Mouse (Mus musculus) lung, embryonic 15.5 days (tissue): ENCODE measurements around the gene Car1. TPM values are rescaled to one million over a fixed set of nuclear protein-coding genes. Genes with fewer than 3 reads are reported as not detected.
"Not testable (repeated sequence)": the region's sequence is repeated elsewhere in the genome, so short reads cannot be mapped to it uniquely, and the experiment has no call there.

Experiments used
- ATAC-seq: fragments of 200-750 bp; cut with Nextera tagmentation; 2 replicates; pipeline ENCODE4 v1.8.0; 2017; ENCODE audit warnings: moderate number of reproducible peaks, borderline replicate concordance; ENCODE audit not compliant: low FRiP score, low TSS enrichment; ENCODE audit errors: extremely low read depth
- H3K27ac ChIP-seq: fragments of 300-500 bp; sonication (generic); 2 replicates; pipeline ENCODE4 v1.5.1; 2015; ENCODE audit warnings: moderate library complexity, mild to moderate bottlenecking, inconsistent platforms
- H3K27me3 ChIP-seq: fragments of 300-500 bp; sonication (generic); 2 replicates; pipeline ENCODE4 v1.6.1; 2015; ENCODE audit warnings: inconsistent platforms
- H3K36me3 ChIP-seq: fragments of 300-500 bp; sonication (generic); 2 replicates; pipeline ENCODE4 v1.6.1; 2015; ENCODE audit warnings: inconsistent platforms
- H3K4me1 ChIP-seq: fragments of 300-500 bp; sonication (generic); 2 replicates; pipeline ENCODE4 v1.6.1; 2015; ENCODE audit warnings: inconsistent platforms
- H3K4me2 ChIP-seq: fragments of 300-500 bp; sonication (generic); 2 replicates; pipeline ENCODE4 v1.6.1; 2015; ENCODE audit warnings: inconsistent platforms, mild to moderate bottlenecking, moderate library complexity
- H3K4me3 ChIP-seq: fragments of 300-500 bp; sonication (generic); 2 replicates; pipeline ENCODE4 v1.5.1; 2015; ENCODE audit warnings: mild to moderate bottlenecking, inconsistent platforms
- H3K9ac ChIP-seq: fragments of 300-500 bp; sonication (generic); 2 replicates; pipeline ENCODE4 v1.6.1; 2015; ENCODE audit warnings: inconsistent platforms
- H3K9me3 ChIP-seq: fragments of 300-500 bp; sonication (generic); 2 replicates; pipeline ENCODE4 v1.6.1; 2016; ENCODE audit warnings: inconsistent platforms
- WGBS: fragments of 180-500 bp; shearing (Covaris S2); methylation state at CpG from one replicate; pipeline ENCODE4 v1.1.7; 2015; 5-methylcytosine and 5-hydroxymethylcytosine counted together
- polyA plus RNA-seq: library from polyadenylated mRNA; unstranded; fragments of >200 nt; fragmentation: Nextera tagmentation; extraction: Ambion mirVana; gene quantifications from 2 replicates; pipeline ENCODE4 v1.2.1, GENCODE M21; 2015

Car1 gene
- 0.21 TPM in 1 of 2 replicates, not detected in the other for polyA plus RNA-seq

GRCm38 (mm10) chr3:14808211-14808610 lies at the start of gene Car1:
Gene Car1, minus strand, starts transcription at chr3:14808368.
- no peak within 1 kb of the TSS for H3K4me3 ChIP-seq
- H3K9me3 ChIP-seq, result no peaks in the 10 kb centered on the region
- no peaks in the 10 kb centered on the region for H3K36me3 ChIP-seq
- no peak within 1 kb of the TSS for H3K4me2 ChIP-seq
- no peak within 1 kb of the TSS for H3K27ac ChIP-seq
- H3K4me1 ChIP-seq, result no peaks in the 10 kb centered on the region
- no peak within 1 kb of the TSS for H3K9ac ChIP-seq
- no peaks in the 10 kb centered on the region for H3K27me3 ChIP-seq
- no peak for ATAC-seq
- 90% methylated on average over 1 of the region's 1 CpGs for WGBS

GRCm38 (mm10) chr3:14857874-14858273 lies 49.7 kb upstream of the Car1 start:
- H3K4me1 ChIP-seq, result peaks cover 4% of the 10 kb centered on the region; the same call in 1 of the 2 replicates
- no peak overlapping the region for H3K4me2 ChIP-seq
- ATAC-seq, result no peak
- no peak overlapping the region for H3K9ac ChIP-seq
- H3K9me3 ChIP-seq, result no peaks in the 10 kb centered on the region
- H3K27ac ChIP-seq, result no peak overlapping the region
- no peak overlapping the region for H3K4me3 ChIP-seq
- no peaks in the 10 kb centered on the region for H3K36me3 ChIP-seq
- no peaks in the 10 kb centered on the region for H3K27me3 ChIP-seq
- WGBS, result 70% methylated on average over 3 of the region's 3 CpGs

GRCm38 (mm10) chr3:14854446-14854845 lies 46.3 kb upstream of the Car1 start:
- H3K4me1 ChIP-seq, result no peaks in the 10 kb centered on the region
- WGBS, result 17% methylated on average over 1 of the region's 1 CpGs
- ATAC-seq, result no peak
- no peaks in the 10 kb centered on the region for H3K27me3 ChIP-seq
- H3K4me3 ChIP-seq, result no peak overlapping the region
- H3K4me2 ChIP-seq, result no peak overlapping the region
- H3K36me3 ChIP-seq, result no peaks in the 10 kb centered on the region
- no peak overlapping the region for H3K27ac ChIP-seq
- H3K9me3 ChIP-seq, result no peaks in the 10 kb centered on the region
- H3K9ac ChIP-seq, result no peak overlapping the region

GRCm38 (mm10) chr3:14853966-14854365 lies 45.8 kb upstream of the Car1 start:
- WGBS, result 37% methylated on average over 5 of the region's 5 CpGs
- ATAC-seq, result no peak
- no peak overlapping the region for H3K9ac ChIP-seq
- no peak overlapping the region for H3K4me3 ChIP-seq
- no peak overlapping the region for H3K27ac ChIP-seq
- H3K4me1 ChIP-seq, result no peaks in the 10 kb centered on the region
- H3K9me3 ChIP-seq, result no peaks in the 10 kb centered on the region
- no peak overlapping the region for H3K4me2 ChIP-seq
- no peaks in the 10 kb centered on the region for H3K36me3 ChIP-seq
- no peaks in the 10 kb centered on the region for H3K27me3 ChIP-seq

- Histone ChIP-seq H3K27ac (no peak overlapping the region), H3K36me3 (no peaks in the 10 kb centered on the region), H3K4me3 (no peak overlapping the region), H3K9ac (no peak overlapping the region), H3K4me1 (no peaks in the 10 kb centered on the region), H3K4me2 (no peak overlapping the region), H3K27me3 (no peaks in the 10 kb centered on the region), H3K9me3 (no peaks in the 10 kb centered on the region)
- 82% methylated on average over 2 of the region's 2 CpGs for WGBS
- ATAC-seq, result no peak
Observed at GRCm38 (mm10) chr3:14848587-14849254, 40.6 kb upstream of the Car1 start.

- WGBS, result 82% methylated on average over 3 of the region's 3 CpGs
- Histone ChIP-seq H3K27me3 (no peaks in the 10 kb centered on the region), H3K9ac (no peak overlapping the region), H3K4me1 (no peaks in the 10 kb centered on the region), H3K36me3 (no peaks in the 10 kb centered on the region), H3K9me3 (no peaks in the 10 kb centered on the region), H3K4me3 (no peak overlapping the region), H3K27ac (no peak overlapping the region), H3K4me2 (no peak overlapping the region)
- ATAC-seq, result no peak
Observed at GRCm38 (mm10) chr3:14839466-14840118, 31.4 kb upstream of the Car1 start.

GRCm38 (mm10) chr3:14838936-14839335 lies 30.8 kb upstream of the Car1 start:
- no peaks in the 10 kb centered on the region for H3K9me3 ChIP-seq
- whole genome bisulfite sequencing, result 91% methylated on average over 1 of the region's 1 CpGs
- H3K36me3 ChIP-seq, result no peaks in the 10 kb centered on the region
- no peaks in the 10 kb centered on the region for H3K4me1 ChIP-seq
- no peak overlapping the region for H3K27ac ChIP-seq
- H3K4me2 ChIP-seq, result no peak overlapping the region
- H3K9ac ChIP-seq, result no peak overlapping the region
- H3K27me3 ChIP-seq, result no peaks in the 10 kb centered on the region
- ATAC-seq, result no peak
- no peak overlapping the region for H3K4me3 ChIP-seq

GRCm38 (mm10) chr3:14832766-14833165 lies 24.6 kb upstream of the Car1 start:
- Histone ChIP-seq H3K27ac (no peak overlapping the region), H3K9ac (no peak overlapping the region), H3K9me3 (no peaks in the 10 kb centered on the region), H3K27me3 (no peaks in the 10 kb centered on the region), H3K4me2 (no peak overlapping the region), H3K36me3 (no peaks in the 10 kb centered on the region), H3K4me1 (no peaks in the 10 kb centered on the region), H3K4me3 (no peak overlapping the region)
- no peak for ATAC-seq

GRCm38 (mm10) chr3:14831219-14831835 lies 23.2 kb upstream of the Car1 start:
- Histone ChIP-seq H3K4me2 (no peak overlapping the region), H3K9ac (no peak overlapping the region), H3K36me3 (no peaks in the 10 kb centered on the region), H3K27me3 (no peaks in the 10 kb centered on the region), H3K4me3 (no peak overlapping the region), H3K27ac (no peak overlapping the region), H3K4me1 (no peaks in the 10 kb centered on the region), H3K9me3 (no peaks in the 10 kb centered on the region)
- 64% methylated on average over 5 of the region's 5 CpGs for WGBS
- no peak for ATAC-seq

GRCm38 (mm10) chr3:14828896-14829295 lies 20.7 kb upstream of the Car1 start:
- H3K4me1 ChIP-seq, result no peaks in the 10 kb centered on the region
- H3K4me3 ChIP-seq, result no peak overlapping the region
- H3K36me3 ChIP-seq, result no peaks in the 10 kb centered on the region
- H3K9ac ChIP-seq, result no peak overlapping the region
- no peaks in the 10 kb centered on the region for H3K27me3 ChIP-seq
- H3K27ac ChIP-seq, result no peak overlapping the region
- no peaks in the 10 kb centered on the region for H3K9me3 ChIP-seq
- H3K4me2 ChIP-seq, result no peak overlapping the region
- ATAC-seq, result no peak

- Histone ChIP-seq H3K4me2 (no peak overlapping the region), H3K36me3 (no peaks in the 10 kb centered on the region), H3K27me3 (no peaks in the 10 kb centered on the region), H3K4me1 (no peaks in the 10 kb centered on the region), H3K27ac (no peak overlapping the region), H3K9me3 (no peaks in the 10 kb centered on the region), H3K9ac (no peak overlapping the region), H3K4me3 (no peak overlapping the region)
- 67% methylated on average over 1 of the region's 1 CpGs for WGBS
- ATAC-seq, result no peak
Observed at GRCm38 (mm10) chr3:14819844-14820504, 11.8 kb upstream of the Car1 start.

GRCm38 (mm10) chr3:14815396-14815795 lies 7.2 kb upstream of the Car1 start:
- H3K27me3 ChIP-seq, H3K4me2 ChIP-seq, H3K9ac ChIP-seq, ATAC-seq, H3K4me3 ChIP-seq, H3K9me3 ChIP-seq, H3K36me3 ChIP-seq, H3K27ac ChIP-seq, H3K4me1 ChIP-seq: not testable (repeated sequence)
- 71% methylated on average over 1 of the region's 1 CpGs for WGBS
